12 mouse cellular contexts compared by ENCODE assay signal in the genomic region with DNA sequence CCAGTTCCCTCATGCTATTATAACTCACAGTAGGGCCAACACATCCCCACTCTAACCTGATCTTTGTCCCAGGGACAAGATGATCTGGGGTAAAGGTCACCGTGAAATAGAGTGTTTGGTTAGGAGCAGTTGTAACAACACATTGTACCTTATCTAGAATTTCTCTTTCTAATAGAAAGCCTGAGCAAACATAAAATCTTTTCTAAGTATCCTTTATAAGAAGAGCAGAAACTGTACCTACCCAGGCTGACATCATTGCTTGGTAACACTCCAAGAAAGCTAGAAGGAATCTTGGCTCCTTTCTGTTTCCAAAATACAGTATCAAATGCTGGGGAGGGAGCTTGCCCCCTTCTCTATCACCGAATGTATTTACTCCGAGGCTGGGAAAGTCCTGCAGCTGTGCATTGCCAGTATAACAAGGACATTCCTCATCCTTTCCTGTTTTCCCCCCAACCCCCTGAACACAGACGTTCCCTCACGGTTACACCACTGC.
DNase-seq lines count a peak whose midpoint lies in the region; ATAC-seq and TF ChIP-seq lines count a peak whose summit lies in the region.
"Had no signal": no experiment of that assay in that cellular context is flagged by ENCODE, and none has a peak within 500 bp of the region (broad histone marks: within the 10 kb centered on the region; RNA-seq: fewer than 3 reads in every experiment).

No protein-coding gene starts in this region.

- no peak overlapping the region for H3K4me2 ChIP-seq in lung, embryonic 14.5 days
- H3K4me2 ChIP-seq in limb, embryonic 14.5 days (replicated peaks; ENCODE audit: low read depth, low read length, severe bottlenecking) = no peak overlapping the region
- H3K4me2 ChIP-seq in forebrain, postnatal 0 days (ENCODE audit: low read depth) = no peak overlapping the region
- no peak overlapping the region for H3K4me2 ChIP-seq in forebrain, embryonic 15.5 days (replicated peaks)
- H3K4me2 ChIP-seq: embryonic facial prominence, embryonic 12.5 days; liver, embryonic 13.5 days had no signal

- no peaks in the 10 kb centered on the region for H3K27me3 ChIP-seq in lung, embryonic 14.5 days (ENCODE audit: insufficient read depth, low read length)
- no peaks in the 10 kb centered on the region for H3K27me3 ChIP-seq in limb, embryonic 14.5 days (ENCODE audit: control insufficient read depth, insufficient read depth, low read length)
- no peaks in the 10 kb centered on the region for H3K27me3 ChIP-seq in forebrain, postnatal 0 days (ENCODE audit: insufficient read depth, low read length)
- H3K27me3 ChIP-seq in forebrain, embryonic 15.5 days = no peaks in the 10 kb centered on the region
- H3K27me3 ChIP-seq: embryonic facial prominence, embryonic 12.5 days; liver, embryonic 13.5 days had no signal

- DNase-seq in heart, adult 8-10 months (ENCODE audit: low spot score) = peak; percentile 35
- DNase-seq in heart, adult 11 months = no peak
- DNase-seq in lung, embryonic 14.5 days = peak; percentile 81
- no peak for DNase-seq in lung, adult 2 months
- peak; percentile 67 for DNase-seq in limb, embryonic 14.5 days (ENCODE audit: low spot score)
- peak; percentile 57 for DNase-seq in testis, postnatal 10 days (ENCODE audit: low spot score)
- no peak for DNase-seq in forebrain, postnatal 0 days
- DNase-seq: B cell, adult 2 months; liver, embryonic 13.5 days had no signal

- no peaks in the 10 kb centered on the region for H3K36me3 ChIP-seq in lung, embryonic 14.5 days (ENCODE audit: insufficient read depth)
- no peaks in the 10 kb centered on the region for H3K36me3 ChIP-seq in limb, embryonic 14.5 days (ENCODE audit: control insufficient read depth, insufficient read depth, low read length)
- H3K36me3 ChIP-seq in forebrain, postnatal 0 days (ENCODE audit: insufficient read depth) = no peaks in the 10 kb centered on the region
- H3K36me3 ChIP-seq in forebrain, embryonic 15.5 days = no peaks in the 10 kb centered on the region
- H3K36me3 ChIP-seq: embryonic facial prominence, embryonic 12.5 days; liver, embryonic 13.5 days had no signal

- TF ChIP-seq CTCF in lung, embryonic 14.5 days (IDR thresholded peaks at IDR 0.05; ENCODE audit: low read depth) = no peak
- TF ChIP-seq CTCF in lung, adult 2 months (IDR thresholded peaks at IDR 0.05; ENCODE audit: insufficient read depth, low read length) = no peak
- no peak for TF ChIP-seq CTCF in forebrain, postnatal 0 days (IDR thresholded peaks at IDR 0.05; ENCODE audit: low read depth)

- H3K9ac ChIP-seq in lung, embryonic 14.5 days = no peak overlapping the region
- no peak overlapping the region for H3K9ac ChIP-seq in limb, embryonic 14.5 days (ENCODE audit: low read depth, low read length, severe bottlenecking)
- H3K9ac ChIP-seq in forebrain, postnatal 0 days = no peak overlapping the region
- H3K9ac ChIP-seq in forebrain, embryonic 15.5 days (replicated peaks) = no peak overlapping the region
- H3K9ac ChIP-seq: embryonic facial prominence, embryonic 12.5 days; liver, embryonic 13.5 days had no signal

- 13% methylated on average over 5 of the region's 5 CpGs for WGBS in lung, embryonic 14.5 days
- 24% methylated on average over 5 of the region's 5 CpGs for WGBS in lung, adult 2 months
- WGBS in limb, embryonic 14.5 days = 26% methylated on average over 5 of the region's 5 CpGs
- 38% methylated on average over 5 of the region's 5 CpGs for WGBS in forebrain, postnatal 0 days
- 45% methylated on average over 5 of the region's 5 CpGs for WGBS in forebrain, embryonic 15.5 days

- ATAC-seq in lung, embryonic 14.5 days (ENCODE audit: insufficient read depth) = peak; percentile 71
- ATAC-seq in limb, embryonic 14.5 days (ENCODE audit: low FRiP score, low read depth) = peak; percentile 73
- no peak for ATAC-seq in forebrain, postnatal 0 days
- no peak for ATAC-seq in forebrain, embryonic 15.5 days (replicated peaks)
- ATAC-seq: hindbrain, embryonic 16.5 days had no signal

- H3K4me1 ChIP-seq in lung, embryonic 14.5 days (ENCODE audit: insufficient read depth) = no peaks in the 10 kb centered on the region
- no peaks in the 10 kb centered on the region for H3K4me1 ChIP-seq in lung, adult 2 months (ENCODE audit: control insufficient read depth, insufficient read depth, low read length)
- peaks cover 14% of the 10 kb centered on the region for H3K4me1 ChIP-seq in limb, embryonic 14.5 days (ENCODE audit: control insufficient read depth, insufficient read depth, low read length)
- H3K4me1 ChIP-seq in forebrain, postnatal 0 days (ENCODE audit: insufficient read depth) = no peaks in the 10 kb centered on the region
- 0 out of 2 replicates have a peak, but pooled peaks cover 4% of the 10 kb centered on the region for H3K4me1 ChIP-seq in forebrain, embryonic 15.5 days

- 0 out of 2 replicates have a peak overlapping the region, but pooled peaks have one; percentile 38 for H3K27ac ChIP-seq in lung, embryonic 14.5 days (ENCODE audit: low read depth)
- H3K27ac ChIP-seq in limb, embryonic 14.5 days (replicated peaks; ENCODE audit: low read depth, low read length) = peak overlapping the region; percentile 30
- H3K27ac ChIP-seq in forebrain, postnatal 0 days (ENCODE audit: low read depth, low read length) = no peak overlapping the region
- no peak overlapping the region for H3K27ac ChIP-seq in forebrain, embryonic 15.5 days (replicated peaks)
- H3K27ac ChIP-seq: embryonic facial prominence, embryonic 12.5 days; liver, embryonic 13.5 days had no signal

- no peaks in the 10 kb centered on the region for H3K9me3 ChIP-seq in lung, embryonic 14.5 days (ENCODE audit: low read depth, low read length)
- no peaks in the 10 kb centered on the region for H3K9me3 ChIP-seq in limb, embryonic 14.5 days (ENCODE audit: control insufficient read depth, low read length)
- H3K9me3 ChIP-seq in forebrain, postnatal 0 days (ENCODE audit: low read length) = no peaks in the 10 kb centered on the region
- no peaks in the 10 kb centered on the region for H3K9me3 ChIP-seq in forebrain, embryonic 15.5 days
- H3K9me3 ChIP-seq: embryonic facial prominence, embryonic 12.5 days; liver, embryonic 13.5 days had no signal

- no peak overlapping the region for H3K4me3 ChIP-seq in lung, embryonic 14.5 days (ENCODE audit: low read depth, low read length)
- H3K4me3 ChIP-seq in lung, adult 2 months (replicated peaks; ENCODE audit: extremely low read depth, low read depth, low read length) = no peak overlapping the region
- H3K4me3 ChIP-seq in limb, embryonic 14.5 days (replicated peaks; ENCODE audit: low read length) = no peak overlapping the region
- H3K4me3 ChIP-seq in forebrain, postnatal 0 days (ENCODE audit: low read depth, low read length) = no peak overlapping the region
- H3K4me3 ChIP-seq in forebrain, embryonic 15.5 days = no peak overlapping the region
- H3K4me3 ChIP-seq: embryonic facial prominence, embryonic 12.5 days; liver, embryonic 13.5 days had no signal

- TF ChIP-seq POLR2A in lung, adult 2 months (IDR thresholded peaks at IDR 0.05; ENCODE audit: borderline replicate concordance, extremely low read depth, low read depth, low read length) = no peak
- TF ChIP-seq POLR2A in limb, embryonic 14.5 days (IDR thresholded peaks at IDR 0.05; ENCODE audit: borderline replicate concordance, extremely low read depth, insufficient read depth, insufficient read length) = no peak

Comparison
In these comparisons a context has a peak if more than half of its experiments do, and no peak if none do; other contexts are left out.
1. DNase-seq: peak in heart, adult 8-10 months (single experiment), lung, embryonic 14.5 days (single experiment), limb, embryonic 14.5 days (single experiment) and testis, postnatal 10 days (single experiment); none in heart, adult 11 months (single experiment), lung, adult 2 months (single experiment) and forebrain, postnatal 0 days (single experiment).
2. ATAC-seq: peak in lung, embryonic 14.5 days (single experiment) and limb, embryonic 14.5 days (single experiment); none in forebrain, postnatal 0 days (single experiment) and forebrain, embryonic 15.5 days (single experiment).
3. H3K27ac ChIP-seq: peak in lung, embryonic 14.5 days (single experiment) and limb, embryonic 14.5 days (single experiment); none in forebrain, postnatal 0 days (single experiment) and forebrain, embryonic 15.5 days (single experiment).